Comparison of ENCODE assay signal across 10 mouse cellular contexts in the genomic region with DNA sequence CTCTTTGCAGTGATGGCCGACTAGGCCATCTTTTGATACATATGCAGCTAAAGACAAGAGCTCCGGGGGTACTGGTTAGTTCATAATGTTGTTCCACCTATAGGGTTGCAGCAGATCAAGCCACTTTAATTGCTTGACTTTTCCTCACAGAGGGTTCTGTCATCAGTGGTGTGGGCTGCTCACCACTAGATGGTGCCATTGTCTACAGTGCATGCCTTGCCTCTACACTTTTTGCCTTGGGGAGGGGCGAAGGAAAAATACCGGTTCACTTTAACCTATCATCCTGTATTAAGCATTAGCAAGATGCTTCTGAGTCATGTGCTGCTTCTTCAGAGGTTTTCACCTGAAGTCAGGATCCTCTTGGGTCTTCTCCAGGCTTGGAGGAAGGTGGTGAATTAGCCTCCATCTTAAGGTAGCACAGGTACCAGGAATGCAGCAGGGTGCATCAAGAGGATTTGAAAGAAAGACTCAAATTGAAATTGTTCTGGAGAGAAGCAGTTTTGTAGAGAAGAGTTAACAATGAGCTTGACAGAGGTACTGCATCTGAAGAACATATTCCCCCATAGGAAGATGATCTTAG.
DNase-seq lines count a peak whose midpoint lies in the region; ATAC-seq and TF ChIP-seq lines count a peak whose summit lies in the region.
"Had no signal": no experiment of that assay in that cellular context is flagged by ENCODE, and none has a peak within 500 bp of the region (broad histone marks: within the 10 kb centered on the region; RNA-seq: fewer than 3 reads in every experiment).

No protein-coding gene starts in this region.

- 15% methylated on average over 4 of the region's 4 CpGs for WGBS in lung, postnatal 0 days

- no peaks in the 10 kb centered on the region for H3K9me3 ChIP-seq in lung, postnatal 0 days (ENCODE audit: low read length)
- H3K9me3 ChIP-seq: megakaryocyte, embryonic 14.5 days had no signal

- H3K36me3 ChIP-seq in C2C12 (ENCODE audit: control insufficient read depth, insufficient read depth) = no peaks in the 10 kb centered on the region
- no peaks in the 10 kb centered on the region for H3K36me3 ChIP-seq in lung, postnatal 0 days (ENCODE audit: insufficient read depth, low read length)

- no peak overlapping the region for H3K9ac ChIP-seq in lung, postnatal 0 days (replicated peaks; ENCODE audit: low read depth)

- TF ChIP-seq EP300 in lung, postnatal 0 days (IDR thresholded peaks at IDR 0.05) = no peak

- no peak overlapping the region for H3K4me3 ChIP-seq in C2C12 (ENCODE audit: insufficient read depth, poor library complexity, severe bottlenecking)
- no peak overlapping the region for H3K4me3 ChIP-seq in lung, postnatal 0 days (ENCODE audit: low read depth, low read length)
- H3K4me3 ChIP-seq: erythroblast, embryonic 14.5 days; megakaryocyte, embryonic 14.5 days had no signal

- no peaks in the 10 kb centered on the region for H3K79me3 ChIP-seq in C2C12 (ENCODE audit: low read depth)

- peak; percentile 95 for ATAC-seq in activated CD4-positive, CD25-positive, alpha-beta regulatory T cell, adult 4 months
- peak; percentile 99 for ATAC-seq in common myeloid progenitor, adult 5-6 weeks (replicated peaks; ENCODE audit: low read depth, poor library complexity, severe bottlenecking)
- ATAC-seq in granulocyte monocyte progenitor cell, adult 5-6 weeks (replicated peaks; ENCODE audit: poor library complexity, severe bottlenecking) = peak; percentile 97
- ATAC-seq in lung, postnatal 0 days = peak; percentile 28; the same call in 1 of the 2 replicates

- TF ChIP-seq CTCF in C2C12 (IDR thresholded peaks at IDR 0.05; ENCODE audit: control insufficient read depth, insufficient read depth, insufficient read length) = peak; percentile 67
- peak; percentile 96 for TF ChIP-seq CTCF in lung, postnatal 0 days (IDR thresholded peaks at IDR 0.05)

- peak; percentile 50 for DNase-seq in kidney, postnatal 14 days
- peak; percentile 69 for DNase-seq in lung, postnatal 0 days (ENCODE audit: low spot score)
- DNase-seq in ovary, postnatal 10 days (ENCODE audit: low spot score) = peak; percentile 9
- DNase-seq in thymus, postnatal 25 days = peak; percentile 79

- no peak overlapping the region for H3ac ChIP-seq in C2C12 (ENCODE audit: control insufficient read depth, insufficient read length, low read depth)

- H3K79me2 ChIP-seq in C2C12 (ENCODE audit: control insufficient read depth, insufficient read depth) = no peaks in the 10 kb centered on the region

- H3K27me3 ChIP-seq in C2C12 (ENCODE audit: control insufficient read depth, insufficient read depth, insufficient read length) = no peaks in the 10 kb centered on the region
- no peaks in the 10 kb centered on the region for H3K27me3 ChIP-seq in lung, postnatal 0 days (replicated peaks; ENCODE audit: insufficient read depth, low read length)
- H3K27me3 ChIP-seq: megakaryocyte, embryonic 14.5 days had no signal

- H3K4me2 ChIP-seq in lung, postnatal 0 days (replicated peaks; ENCODE audit: low read depth, low read length) = no peak overlapping the region

- no peaks in the 10 kb centered on the region for H3K4me1 ChIP-seq in lung, postnatal 0 days (ENCODE audit: insufficient read depth, low read depth, low read length)
- H3K4me1 ChIP-seq: megakaryocyte, embryonic 14.5 days had no signal

- no peak overlapping the region for H3K27ac ChIP-seq in lung, postnatal 0 days (ENCODE audit: low read length)

TF ChIP-seq in C2C12, 6 proteins besides CTCF, POLR2A, EP300 and RAD21:
- TF ChIP-seq FOSL1 (IDR thresholded peaks at IDR 0.05; ENCODE audit: insufficient read depth, low read length, poor library complexity, severe bottlenecking) (no peak), CEBPB (IDR thresholded peaks at IDR 0.05; ENCODE audit: low read depth) (no peak), USF1 (IDR thresholded peaks at IDR 0.05; ENCODE audit: low read depth) (no peak), MAX (IDR thresholded peaks at IDR 0.05) (no peak), MYOG (IDR thresholded peaks at IDR 0.05; ENCODE audit: control insufficient read depth, extremely low read depth, insufficient read length) (no peak), MYOD1 (IDR thresholded peaks at IDR 0.05; ENCODE audit: control insufficient read depth, insufficient read length, low read depth) (no peak)

Comparison
In these comparisons a context has a peak if more than half of its experiments do, and no peak if none do; other contexts are left out.
1. ATAC-seq: peak in every context shown above with its lines; median percentile 99 in common myeloid progenitor, adult 5-6 weeks; 97 in granulocyte monocyte progenitor cell, adult 5-6 weeks; 95 in activated CD4-positive, CD25-positive, alpha-beta regulatory T cell, adult 4 months; 28 in lung, postnatal 0 days.
2. DNase-seq: peak in every context shown above with its lines; median percentile 79 in thymus, postnatal 25 days; 69 in lung, postnatal 0 days; 50 in kidney, postnatal 14 days; 9 in ovary, postnatal 10 days.